Mouse (Mus musculus) kidney, postnatal 4 days (tissue): ENCODE data around the gene Plxnb1.

Experiments
- DNase-seq, 2 experiments: peaks; one replicate each; pipeline ENCODE4 v3.0.0; 2021; ENCODE audit warnings: mixed read lengths in 2 of 2

The Plxnb1 gene

GRCm38 (mm10) chr9:109095137-109095982 lies at the start of gene Plxnb1:
Gene Plxnb1 (plus strand): TSS chr9:109095389.
- DNase-seq: peak; percentile 86 to 91

GRCm38 (mm10) chr9:109046306-109046705 lies 48.9 kb upstream of the Plxnb1 start:
- DNase-seq: peak; percentile 68 to 77

DNA sequence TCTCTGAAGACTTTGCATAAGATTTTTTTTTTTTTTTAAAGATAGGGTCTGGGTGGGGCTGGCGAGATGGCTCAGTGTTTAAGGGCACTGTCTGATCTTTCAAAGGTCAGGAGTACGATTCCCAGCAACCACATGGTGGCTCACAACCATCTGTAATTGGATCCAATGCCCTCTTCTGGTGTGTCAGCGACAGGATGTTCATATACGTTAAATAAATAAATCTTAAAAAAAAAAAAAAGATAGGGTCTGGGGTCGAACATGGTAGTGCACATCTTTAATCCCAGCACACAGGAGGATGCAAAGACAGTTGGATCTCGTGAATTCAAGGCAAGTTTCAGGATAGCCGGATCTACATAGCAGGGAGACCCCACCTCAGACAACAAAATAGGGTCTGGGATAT lies 45.9 kb upstream of the Plxnb1 start:
- DNase-seq: no peak

DNA sequence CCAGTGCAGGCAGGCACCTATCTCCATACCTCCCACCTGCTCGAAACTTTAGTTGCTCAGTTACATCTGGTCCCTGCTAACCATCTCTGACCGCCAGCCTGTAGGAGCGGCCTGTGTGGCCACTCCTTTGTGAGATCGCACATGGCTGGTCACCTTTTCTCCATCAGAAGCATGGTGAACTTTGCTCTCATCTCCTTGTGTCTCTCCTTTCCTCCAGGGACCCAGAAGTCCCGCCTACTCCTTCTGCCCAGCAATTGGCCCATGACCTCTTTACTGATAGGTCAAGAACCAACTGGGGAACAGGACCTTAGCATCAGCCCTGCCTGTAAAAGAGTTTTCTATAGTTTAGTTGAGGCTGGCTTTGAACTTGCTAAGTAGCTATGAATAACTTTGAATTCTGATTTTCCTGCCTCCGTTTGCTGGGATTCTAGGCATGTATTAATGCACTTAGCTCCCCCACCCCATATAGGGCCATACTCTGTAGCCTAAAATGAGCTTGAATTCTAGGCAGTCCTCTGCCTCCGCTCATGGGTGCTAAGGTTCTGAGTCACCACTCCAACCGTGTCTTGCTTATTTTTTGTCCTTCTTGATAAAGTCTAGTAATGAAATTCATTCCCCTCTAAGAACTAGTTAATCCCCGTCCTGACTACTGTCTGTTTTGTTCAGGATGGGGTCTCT lies 45.1 kb upstream of the Plxnb1 start:
- DNase-seq: no peak

GRCm38 (mm10) chr9:109050674-109050997 lies 44.6 kb upstream of the Plxnb1 start:
- no peak for DNase-seq

GRCm38 (mm10) chr9:109051011-109051501 lies 44.1 kb upstream of the Plxnb1 start:
- DNase-seq: no peak

- no peak for DNase-seq
Observed at GRCm38 (mm10) chr9:109051651-109052489, 43.3 kb upstream of the Plxnb1 start.

DNA sequence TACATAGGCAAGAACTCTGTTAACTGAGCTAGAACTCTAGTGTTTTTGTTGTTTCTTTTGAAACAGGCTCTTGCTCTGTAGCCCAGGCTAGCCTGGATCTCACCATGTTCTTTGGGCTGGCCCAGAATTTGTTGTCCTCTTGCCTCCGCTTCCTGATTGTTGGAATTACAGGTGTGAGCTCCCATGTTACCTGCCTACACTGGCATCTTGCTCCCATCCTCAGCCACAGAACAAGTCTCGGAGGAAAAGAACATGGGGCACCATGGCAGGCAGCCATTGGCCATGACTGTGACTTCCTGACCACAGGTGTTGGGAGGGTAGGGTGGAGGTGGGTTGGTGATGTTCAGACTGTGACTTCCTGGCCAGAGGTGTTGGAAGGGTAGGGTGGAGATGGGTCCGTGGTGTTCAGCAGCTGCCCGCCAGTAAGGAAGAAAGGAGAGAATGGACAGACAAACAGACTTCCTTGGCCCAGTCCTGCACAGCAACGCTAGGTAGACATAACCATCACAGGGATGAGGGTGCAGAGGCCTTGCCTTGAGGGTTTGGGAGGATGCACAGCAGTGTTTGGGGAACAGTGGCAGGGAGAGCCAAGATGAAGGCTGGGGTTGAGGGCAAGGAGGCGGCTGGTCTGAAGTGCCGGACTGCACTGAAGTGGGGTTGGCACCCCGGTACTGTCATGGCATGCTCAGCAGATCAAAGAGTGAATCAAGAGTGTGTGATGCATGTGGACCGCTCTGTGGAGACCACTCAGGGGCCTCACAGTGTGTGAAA lies 42.5 kb upstream of the Plxnb1 start:
- DNase-seq: no peak

- no peak for DNase-seq
Observed at GRCm38 (mm10) chr9:109053366-109053765, 41.8 kb upstream of the Plxnb1 start.

DNA sequence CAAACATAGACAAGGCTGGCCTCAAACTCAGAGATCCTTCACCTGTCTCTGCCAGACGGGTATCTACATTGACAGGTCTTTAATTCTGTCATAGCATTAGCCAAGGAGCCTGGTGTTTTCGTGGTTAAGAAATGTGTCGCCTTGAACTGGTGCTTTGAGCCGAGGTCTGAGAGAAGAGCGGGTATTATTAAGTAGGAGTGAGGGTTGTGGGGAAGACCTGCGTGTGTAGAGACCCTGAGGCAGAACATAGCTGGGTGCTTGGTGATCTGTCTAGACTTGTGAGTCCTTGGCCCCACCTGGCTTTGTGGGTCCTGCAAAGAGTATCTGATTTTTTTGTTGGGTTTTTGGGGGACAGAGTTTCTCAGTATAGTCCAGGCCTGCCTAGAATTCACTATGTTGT lies 41.3 kb upstream of the Plxnb1 start:
- DNase-seq: no peak

DNA sequence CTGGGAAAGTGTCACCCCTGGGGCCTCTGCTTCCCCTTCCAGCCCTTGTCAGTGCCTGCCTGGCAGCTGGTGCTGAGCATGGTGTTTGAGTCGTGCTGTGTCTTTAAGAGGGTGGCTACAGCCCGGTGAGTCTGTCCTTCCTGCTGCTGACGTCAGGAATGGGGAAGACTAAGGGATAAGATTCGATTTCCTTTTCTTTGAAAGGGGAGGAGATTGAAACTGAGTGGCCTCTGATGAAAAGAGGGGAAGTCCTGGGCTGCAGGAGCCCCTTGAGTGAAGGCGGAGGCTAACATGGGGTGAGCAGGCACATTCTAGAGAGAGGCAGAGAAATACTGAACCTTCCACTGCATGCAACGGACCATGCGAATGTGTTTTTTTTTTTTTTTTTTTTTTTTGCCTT lies 40.5 kb upstream of the Plxnb1 start:
- DNase-seq: peak; percentile 64 to 76

- DNase-seq: no peak
Observed at GRCm38 (mm10) chr9:109055271-109056030, 39.7 kb upstream of the Plxnb1 start.

GRCm38 (mm10) chr9:109056081-109056690 lies 39.0 kb upstream of the Plxnb1 start:
- DNase-seq: no peak

DNA sequence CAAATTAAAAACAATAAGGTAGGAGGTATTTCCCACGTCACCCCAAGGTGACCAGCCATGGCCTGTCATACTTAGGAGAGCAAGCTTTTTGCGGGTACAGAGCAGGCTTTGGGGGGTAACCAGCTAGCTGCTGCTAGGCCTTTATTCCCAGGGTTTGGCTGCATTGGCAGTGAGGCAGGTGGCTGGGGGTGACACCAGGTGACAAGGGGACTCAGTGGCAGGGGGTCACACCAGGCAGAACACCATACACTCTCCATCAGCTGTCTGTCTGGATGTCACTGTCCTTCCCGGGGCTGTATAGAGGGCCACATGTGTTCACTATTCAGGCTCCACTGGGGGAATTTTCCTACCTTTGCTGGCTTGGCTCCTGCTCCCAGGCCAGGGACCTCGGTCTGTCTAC lies 38.3 kb upstream of the Plxnb1 start:
- DNase-seq: no peak

DNA sequence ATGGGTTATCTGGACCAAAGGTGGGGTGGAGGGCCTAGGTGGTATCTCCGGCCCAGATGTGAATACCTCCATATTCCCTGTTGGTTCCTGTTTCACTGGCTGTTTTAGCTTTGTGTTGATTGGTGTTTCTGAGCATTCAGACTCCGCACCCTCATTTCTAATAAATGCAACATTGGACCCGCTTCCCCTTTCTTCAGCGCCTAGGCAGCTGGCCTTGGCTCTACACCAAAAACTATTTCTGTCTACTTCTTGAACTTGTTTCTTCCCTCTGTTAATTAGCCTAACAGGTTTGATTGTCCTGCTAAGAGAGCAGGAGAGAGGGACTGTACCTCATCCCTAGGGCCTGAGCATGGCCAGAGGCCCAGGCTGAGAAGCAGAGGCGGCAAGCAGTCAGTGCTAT lies 37.6 kb upstream of the Plxnb1 start:
- DNase-seq: no peak

GRCm38 (mm10) chr9:109058006-109058765 lies 37.0 kb upstream of the Plxnb1 start:
- DNase-seq: no peak

DNA sequence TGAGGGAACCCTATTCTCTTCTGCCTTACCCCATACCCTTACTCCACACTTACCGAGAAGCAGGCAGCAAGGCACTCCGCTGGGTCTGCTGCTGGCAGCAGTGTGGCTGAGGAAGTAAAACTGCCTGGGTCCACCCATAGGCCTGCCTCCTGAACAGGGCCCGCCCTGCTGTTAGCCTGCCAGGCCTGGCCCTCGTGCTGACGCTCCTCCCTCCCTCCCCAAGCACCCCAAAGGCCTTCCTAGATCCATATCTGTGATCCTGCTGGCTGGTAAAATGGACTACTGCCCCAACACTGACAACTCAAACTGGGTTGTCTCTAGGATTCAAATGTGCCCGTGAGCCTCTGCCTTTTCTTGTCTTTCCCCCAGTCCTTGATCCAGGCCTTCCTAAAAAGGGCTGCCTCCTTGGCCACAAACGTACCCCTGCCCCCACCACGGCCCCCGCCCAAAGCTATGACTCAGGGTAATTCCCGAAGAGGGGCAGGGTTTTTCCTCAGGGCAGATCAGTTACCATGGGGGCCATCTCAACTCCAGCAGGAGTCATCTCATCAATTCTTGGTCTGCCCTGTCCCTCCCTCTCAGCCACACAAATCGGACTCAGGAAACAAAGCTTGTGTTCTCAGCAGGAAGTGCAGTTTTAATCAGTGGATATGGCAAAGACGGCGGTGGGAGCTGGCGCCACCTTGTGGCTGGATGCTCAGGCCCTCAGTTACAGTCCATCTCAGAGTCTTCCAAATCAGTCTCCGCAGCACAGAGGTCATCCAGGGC lies 35.9 kb upstream of the Plxnb1 start, which contains the start of gene Trex1:
Gene Trex1, minus strand, starts transcription at position 599 of the 768 bp plus-strand sequence.
- peak; percentile 93 to 94 for DNase-seq

DNA sequence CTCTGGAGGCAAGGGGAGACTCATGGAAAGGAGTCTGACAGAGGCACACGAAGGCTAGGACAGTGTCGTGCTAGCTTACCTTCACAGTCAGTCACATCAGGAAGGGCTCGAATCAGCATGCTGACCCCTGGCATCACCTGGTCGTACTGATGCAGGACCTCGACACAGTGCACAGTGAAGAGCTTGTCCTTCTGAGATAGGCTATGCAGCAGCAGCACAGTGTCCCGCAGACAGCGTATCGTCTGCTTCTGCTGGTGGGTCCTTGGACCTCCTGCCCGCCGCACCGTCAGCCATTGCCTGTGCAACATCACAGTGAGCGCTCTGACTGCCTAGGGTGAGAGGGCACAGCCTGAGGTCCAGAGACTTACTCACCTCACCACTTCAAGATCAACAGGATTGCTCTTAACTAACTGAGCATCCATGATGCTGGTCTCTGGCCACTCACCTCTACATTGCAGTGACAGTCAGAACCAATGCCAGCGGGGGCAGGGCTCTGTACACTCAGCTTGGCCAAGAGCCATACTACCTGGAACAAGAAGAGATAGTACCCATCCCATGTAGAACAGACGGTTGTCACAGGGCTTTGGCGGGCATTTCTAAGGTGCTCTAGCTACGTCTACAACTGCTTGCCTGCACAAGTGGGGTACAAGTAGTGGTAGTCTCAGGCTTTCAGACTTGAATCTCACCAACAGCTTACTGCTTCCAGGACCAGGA lies 34.8 kb upstream of the Plxnb1 start:
- DNase-seq: peak in 1 of 2 experiments; percentile 13

DNA sequence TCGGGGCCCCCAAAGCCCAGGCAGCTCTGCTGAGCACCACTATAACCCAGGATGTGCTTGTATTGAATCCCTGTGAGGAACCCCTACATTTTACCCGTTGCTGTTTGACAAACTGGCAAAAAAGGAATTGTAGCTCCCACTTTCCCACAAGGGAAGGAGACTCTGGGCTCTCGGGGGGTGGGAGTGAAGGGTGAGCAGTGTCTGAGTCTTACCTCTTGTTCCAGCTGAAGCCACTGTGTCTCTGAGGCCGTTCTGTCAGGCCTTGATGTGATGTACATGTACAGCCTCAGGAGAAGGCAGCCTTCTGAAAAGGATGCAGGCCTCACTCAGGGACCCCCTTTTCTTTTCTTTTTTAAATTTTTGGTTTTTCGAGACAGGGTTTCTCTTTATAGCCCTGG lies 34.3 kb upstream of the Plxnb1 start:
- DNase-seq: no peak
